Mouse (Mus musculus): ENCODE data around the gene Mroh2b. TPM values are rescaled to one million over a fixed set of nuclear protein-coding genes. Genes with fewer than 3 reads are reported as not detected.

The Mroh2b gene
- total RNA-seq (2021): not detected

GRCm38 (mm10) chr15:4898437-4898836 is at the start of gene Mroh2b:
Gene Mroh2b, plus strand, starts transcription at chr15:4898737.
- DNase-seq: no peak

GRCm38 (mm10) chr15:4850015-4850414 is 48.5 kb upstream of the Mroh2b start:
- DNase-seq: no peak

GRCm38 (mm10) chr15:4894962-4895361 is 3.6 kb upstream of the Mroh2b start:
- no peak for DNase-seq

GRCm38 (mm10) chr15:4934731-4935130 is 36.2 kb downstream of the Mroh2b start:
- DNase-seq: no peak

GRCm38 (mm10) chr15:4973355-4973754 is 74.8 kb downstream of the Mroh2b start:
- DNase-seq: no peak

GRCm38 (mm10) chr15:5002903-5003302 is 104.4 kb downstream of the Mroh2b start:
- no peak for DNase-seq

GRCm38 (mm10) chr15:5003503-5004196 is 105.1 kb downstream of the Mroh2b start:
- no peak for DNase-seq

GRCm38 (mm10) chr15:5009644-5010107 is 111.1 kb downstream of the Mroh2b start:
- no peak for DNase-seq

Other genes with a start within 250 kb of the Mroh2b start
- not detected for gene C6, start 171.6 kb upstream of the Mroh2b start, total RNA-seq (2021)
- gene C7, start 165.0 kb downstream of the Mroh2b start, total RNA-seq (2021): under 1 TPM; 0.10 to 0.32 TPM
- gene Card6, start 209.8 kb downstream of the Mroh2b start, total RNA-seq (2021): 1 to 10 TPM; 5.9 to 6.1 TPM
- 100 to 1,000 TPM; 274 to 281 TPM for gene Rpl37, start 217.9 kb downstream of the Mroh2b start, total RNA-seq (2021)
- gene Prkaa1, start 245.1 kb downstream of the Mroh2b start, total RNA-seq (2021): 10 to 100 TPM; 16.7 to 16.9 TPM